Mouse (Mus musculus) forebrain, embryonic 15.5 days (tissue): ENCODE data around the gene Olfr1253. TPM values are rescaled to one million over a fixed set of nuclear protein-coding genes. Genes with fewer than 3 reads are reported as not detected.

Source experiments
- ATAC-seq: fragments of 200-750 bp; cut with Nextera tagmentation; replicated peaks from 2 replicates; pipeline ENCODE4 v1.8.0; 2017; ENCODE audit warnings: mild to moderate bottlenecking, moderate TSS enrichment, moderate library complexity
- H3K27ac ChIP-seq: fragments of 300-500 bp; sonication (generic); replicated peaks from 2 replicates; pipeline ENCODE4 v1.5.1; 2015; ENCODE audit warnings: mild to moderate bottlenecking, inconsistent platforms
- H3K27me3 ChIP-seq: fragments of 300-500 bp; sonication (generic); 2 replicates; pipeline ENCODE4 v1.6.1; 2015; ENCODE audit warnings: inconsistent platforms
- H3K36me3 ChIP-seq: fragments of 300-500 bp; sonication (generic); 2 replicates; pipeline ENCODE4 v1.6.1; 2015; ENCODE audit warnings: mild to moderate bottlenecking, inconsistent platforms
- H3K4me1 ChIP-seq: fragments of 300-500 bp; sonication (generic); 2 replicates; pipeline ENCODE4 v1.6.1; 2015; ENCODE audit warnings: inconsistent platforms
- H3K4me2 ChIP-seq: fragments of 300-500 bp; sonication (generic); replicated peaks from 2 replicates; pipeline ENCODE4 v1.6.1; 2015; ENCODE audit warnings: mild to moderate bottlenecking, inconsistent platforms
- H3K4me3 ChIP-seq: fragments of 300-500 bp; sonication (generic); 2 replicates; pipeline ENCODE4 v1.5.1; 2015; ENCODE audit warnings: mild to moderate bottlenecking, inconsistent platforms
- H3K9ac ChIP-seq: fragments of 300-500 bp; sonication (generic); replicated peaks from 2 replicates; pipeline ENCODE4 v1.6.1; 2015; ENCODE audit warnings: mild to moderate bottlenecking, inconsistent platforms
- H3K9me3 ChIP-seq: fragments of 300-500 bp; sonication (generic); 2 replicates; pipeline ENCODE4 v1.6.1; 2016; ENCODE audit warnings: inconsistent platforms
- WGBS: fragments of 180-500 bp; shearing (Covaris S2); methylation state at CpG from one replicate; pipeline ENCODE4 v1.1.7; 2015; ENCODE audit warnings: mixed read lengths; 5-methylcytosine and 5-hydroxymethylcytosine counted together
- polyA plus RNA-seq: library from polyadenylated mRNA; unstranded; fragments of >200 nt; fragmentation: Nextera tagmentation; extraction: Ambion mirVana; gene quantifications from 2 replicates; pipeline ENCODE4 v1.2.1, GENCODE M21; 2015

Olfr1253 gene
- polyA plus RNA-seq = not detected in 2 replicates

DNA sequence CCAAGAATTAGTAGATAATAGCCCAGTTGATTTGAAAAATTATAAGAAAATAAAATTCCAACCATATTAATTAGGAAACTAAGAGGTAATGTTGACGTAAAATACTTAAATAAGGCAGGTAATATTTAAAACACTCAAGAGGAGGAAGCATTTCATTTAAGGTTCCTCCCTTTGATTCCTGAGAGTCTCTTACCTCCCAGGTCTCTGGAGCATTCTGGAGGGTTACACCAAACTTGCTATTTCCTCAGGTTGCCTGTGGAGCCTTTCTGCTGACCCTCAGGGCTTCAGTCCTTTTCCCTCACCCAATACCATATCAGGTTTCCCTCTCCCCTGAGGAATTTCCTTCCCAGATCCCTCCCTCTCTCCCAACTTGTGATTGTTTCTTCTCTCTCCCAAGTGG lies at the start of gene Olfr1253:
Gene Olfr1253 (minus strand): TSS at position 101 of the 400 bp plus-strand sequence.
- no peaks in the 10 kb centered on the region for H3K36me3 ChIP-seq
- no peak within 1 kb of the TSS for H3K4me2 ChIP-seq
- H3K4me3 ChIP-seq = no peak within 1 kb of the TSS
- H3K9me3 ChIP-seq = no peaks in the 10 kb centered on the region
- H3K9ac ChIP-seq = no peak within 1 kb of the TSS
- 98% methylated on average over 1 of the region's 1 CpGs for WGBS
- H3K27ac ChIP-seq = no peak within 1 kb of the TSS
- no peaks in the 10 kb centered on the region for H3K27me3 ChIP-seq
- no peaks in the 10 kb centered on the region for H3K4me1 ChIP-seq
- ATAC-seq = no peak

DNA sequence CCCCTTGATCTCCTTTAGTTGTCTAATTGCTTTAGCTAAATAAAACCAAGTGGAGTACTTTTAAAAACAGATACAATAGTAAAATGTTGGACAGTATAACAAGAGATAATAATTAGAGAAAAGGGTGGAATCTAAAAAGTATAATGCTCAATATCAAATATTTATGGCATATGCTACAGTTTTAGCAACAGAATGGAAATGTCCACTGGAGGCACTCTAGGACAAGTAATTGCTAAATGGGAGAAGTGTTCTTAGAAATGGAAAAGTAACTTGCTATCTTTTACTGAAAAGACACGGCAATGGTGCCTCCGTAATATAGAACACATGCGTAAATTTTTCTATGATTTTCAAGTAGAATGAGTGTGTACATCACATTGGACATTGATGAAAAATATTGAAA lies 42.7 kb upstream of the Olfr1253 start:
- no peak overlapping the region for H3K9ac ChIP-seq
- ATAC-seq = no peak

GRCm38 (mm10) chr2:89793519-89793918 lies 36.6 kb upstream of the Olfr1253 start, which contains the start of gene Olfr1254:
Gene Olfr1254 (minus strand): TSS chr2:89793619.
- ATAC-seq = no peak
- Histone ChIP-seq H3K4me1 (no peaks in the 10 kb centered on the region), H3K36me3 (no peaks in the 10 kb centered on the region), H3K27ac (no peak within 1 kb of the TSS), H3K9ac (no peak within 1 kb of the TSS), H3K4me3 (no peak within 1 kb of the TSS), H3K27me3 (no peaks in the 10 kb centered on the region), H3K9me3 (no peaks in the 10 kb centered on the region), H3K4me2 (no peak within 1 kb of the TSS)

More for the DNA sequence above, 42.7 kb upstream of the Olfr1253 start:
- no peak overlapping the region for H3K4me2 ChIP-seq
- no peak overlapping the region for H3K27ac ChIP-seq
- H3K4me1 ChIP-seq = no peaks in the 10 kb centered on the region
- H3K36me3 ChIP-seq = no peaks in the 10 kb centered on the region
- no peaks in the 10 kb centered on the region for H3K27me3 ChIP-seq
- H3K4me3 ChIP-seq = no peak overlapping the region
- 94% methylated on average over 3 of the region's 3 CpGs for WGBS
- no peaks in the 10 kb centered on the region for H3K9me3 ChIP-seq

- WGBS = 62% methylated on average over 1 of the region's 1 CpGs
- Histone ChIP-seq H3K9me3 (no peaks in the 10 kb centered on the region), H3K4me1 (no peaks in the 10 kb centered on the region), H3K4me3 (no peak within 1 kb of the TSS), H3K9ac (no peak within 1 kb of the TSS), H3K27ac (no peak within 1 kb of the TSS), H3K4me2 (no peak within 1 kb of the TSS), H3K27me3 (no peaks in the 10 kb centered on the region), H3K36me3 (no peaks in the 10 kb centered on the region)
- ATAC-seq = no peak
Observed at GRCm38 (mm10) chr2:89724912-89725311, 32.0 kb downstream of the Olfr1253 start, which contains the start of gene Olfr1252. Gene Olfr1252 (minus strand): TSS chr2:89725012.

Other genes with a start within 250 kb of the Olfr1253 start
- not detected in 2 replicates for gene Olfr1243, start 225.6 kb downstream of the Olfr1253 start, polyA plus RNA-seq
- gene Olfr1245, start 178.6 kb downstream of the Olfr1253 start, polyA plus RNA-seq = not detected in 2 replicates
- not detected in 2 replicates for gene Olfr1246, start 163.9 kb downstream of the Olfr1253 start, polyA plus RNA-seq
- gene Olfr1247, start 143.0 kb downstream of the Olfr1253 start, polyA plus RNA-seq = not detected in 2 replicates
- gene Olfr1248, start 138.8 kb downstream of the Olfr1253 start, polyA plus RNA-seq = not detected in 2 replicates
- not detected in 2 replicates for gene Olfr1249, start 122.1 kb downstream of the Olfr1253 start, polyA plus RNA-seq
- gene Olfr1250, start 95.6 kb downstream of the Olfr1253 start, polyA plus RNA-seq = not detected in 2 replicates
- not detected in 2 replicates for gene Olfr1251, start 85.2 kb downstream of the Olfr1253 start, polyA plus RNA-seq
- gene Olfr1252, start 32.1 kb downstream of the Olfr1253 start, polyA plus RNA-seq = not detected in 2 replicates
- gene Olfr1254, start 36.5 kb upstream of the Olfr1253 start, polyA plus RNA-seq = not detected in 2 replicates
- gene Olfr1255, start 55.0 kb upstream of the Olfr1253 start, polyA plus RNA-seq = not detected in 2 replicates
- gene Olfr1256, start 84.5 kb upstream of the Olfr1253 start, polyA plus RNA-seq = not detected in 2 replicates
- not detected in 2 replicates for gene Olfr48, start 91.1 kb upstream of the Olfr1253 start, polyA plus RNA-seq
- not detected in 2 replicates for gene Olfr1257, start 121.3 kb upstream of the Olfr1253 start, polyA plus RNA-seq
- gene Olfr1258, start 170.2 kb upstream of the Olfr1253 start, polyA plus RNA-seq = not detected in 2 replicates
- not detected in 2 replicates for gene Olfr1259, start 191.6 kb upstream of the Olfr1253 start, polyA plus RNA-seq
- gene Olfr1260, start 217.2 kb upstream of the Olfr1253 start, polyA plus RNA-seq = not detected in 2 replicates
- not detected in 2 replicates for gene Olfr1261, start 234.1 kb upstream of the Olfr1253 start, polyA plus RNA-seq
- gene Olfr1262, start 243.1 kb upstream of the Olfr1253 start, polyA plus RNA-seq = not detected in 2 replicates